Mouse (Mus musculus): Measurements from ENCODE around the gene Ppp1ca.

- TF ChIP-seq CTCF (conservative IDR thresholded peaks at IDR 0.05; ENCODE audit: insufficient read depth, insufficient read length, low read depth, low read length) (no peak), POLR2A (IDR thresholded peaks at IDR 0.05; ENCODE audit: low read depth, low read length) (no peak)
Observed at GRCm38 (mm10) chr19:4156771-4157170, 35.1 kb upstream of the Ppp1ca start.
